Mouse (Mus musculus): Measurements from ENCODE around the gene Fstl1. TPM values are rescaled to one million over a fixed set of nuclear protein-coding genes. Genes with fewer than 3 reads are reported as not detected.
A peak's percentile ranks its signal among the peaks of the same experiment; 100 is the strongest.

Gene Fstl1
- total RNA-seq (2014; fragmentation: Nextera tagmentation) (2.7 TPM in 1 of 2 replicates, not detected in the other), total RNA-seq (2017) (0.56 TPM in 1 of 2 replicates, not detected in the other)

DNA sequence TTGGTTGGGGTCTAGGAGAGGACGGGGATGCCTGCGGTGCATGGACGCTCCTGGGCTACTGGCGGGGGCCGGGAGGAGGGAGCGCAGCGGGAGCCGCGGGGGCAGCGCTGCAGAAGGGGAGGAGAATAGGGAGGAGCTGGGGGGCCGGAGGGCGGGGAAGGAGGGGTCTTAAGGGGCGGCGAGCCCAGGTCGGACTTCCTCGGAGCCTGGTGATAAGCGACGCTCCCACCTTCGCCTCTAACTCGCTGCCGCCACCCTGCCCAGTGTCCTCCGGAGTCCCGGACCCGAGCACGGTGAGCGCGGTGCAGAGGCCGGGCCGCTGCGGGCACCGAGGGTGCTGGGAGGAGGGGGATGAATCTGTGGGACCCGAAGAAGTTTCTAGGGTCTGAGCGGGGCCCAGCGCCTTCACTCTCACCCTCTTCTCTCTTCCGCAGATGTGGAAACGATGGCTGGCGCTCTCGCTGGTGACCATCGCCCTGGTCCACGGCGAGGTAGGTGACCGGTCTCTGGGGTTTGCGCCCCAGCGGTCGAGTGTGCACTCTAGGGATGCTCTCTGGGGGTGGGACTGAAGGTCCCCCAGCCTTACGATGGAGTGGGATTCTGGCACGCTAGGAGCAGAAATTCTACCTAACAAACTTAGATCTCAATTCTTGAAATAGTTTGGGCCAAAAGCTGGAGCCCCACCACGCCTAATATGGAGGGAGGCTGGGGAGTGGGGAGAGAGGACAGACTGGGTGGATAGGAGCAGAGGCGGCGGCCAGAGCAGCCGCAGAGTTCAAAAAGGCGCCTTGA, at the start of gene Fstl1:
Fstl1 (plus strand) TSS at position 14 of the 792 bp plus-strand sequence.
- peak; percentile 47 for ATAC-seq (replicated peaks; ENCODE audit: poor library complexity, severe bottlenecking)

- ATAC-seq (replicated peaks; ENCODE audit: poor library complexity, severe bottlenecking), result no peak
Measured at GRCm38 (mm10) chr16:37728674-37729073, 48.0 kb upstream of the Fstl1 start.

GRCm38 (mm10) chr16:37729381-37730150, 47.1 kb upstream of the Fstl1 start:
- ATAC-seq (replicated peaks; ENCODE audit: poor library complexity, severe bottlenecking), result no peak

- no peak for ATAC-seq (replicated peaks; ENCODE audit: poor library complexity, severe bottlenecking)
Measured at GRCm38 (mm10) chr16:37730293-37730835, 46.3 kb upstream of the Fstl1 start.

DNA sequence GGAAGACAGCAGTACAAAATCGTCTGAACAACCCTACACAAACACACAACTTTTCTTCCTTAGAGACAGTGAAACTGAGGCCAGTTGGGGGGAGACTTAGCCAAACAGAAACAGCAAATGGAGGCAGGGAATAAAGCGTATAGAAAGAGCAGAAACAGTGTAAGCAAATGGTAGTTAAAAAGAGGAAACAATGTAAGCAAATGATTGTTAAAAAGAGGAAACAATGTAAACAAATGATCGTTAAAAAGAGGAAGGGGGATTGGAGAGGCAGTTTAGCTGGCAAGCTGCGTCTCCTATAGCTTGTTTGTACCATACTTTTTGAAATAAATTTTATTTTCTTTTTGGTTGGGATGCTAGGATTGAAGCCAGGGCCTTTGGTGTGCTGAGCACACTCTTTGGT, 45.2 kb upstream of the Fstl1 start:
- ATAC-seq (replicated peaks; ENCODE audit: poor library complexity, severe bottlenecking), result peak; percentile 81

DNA sequence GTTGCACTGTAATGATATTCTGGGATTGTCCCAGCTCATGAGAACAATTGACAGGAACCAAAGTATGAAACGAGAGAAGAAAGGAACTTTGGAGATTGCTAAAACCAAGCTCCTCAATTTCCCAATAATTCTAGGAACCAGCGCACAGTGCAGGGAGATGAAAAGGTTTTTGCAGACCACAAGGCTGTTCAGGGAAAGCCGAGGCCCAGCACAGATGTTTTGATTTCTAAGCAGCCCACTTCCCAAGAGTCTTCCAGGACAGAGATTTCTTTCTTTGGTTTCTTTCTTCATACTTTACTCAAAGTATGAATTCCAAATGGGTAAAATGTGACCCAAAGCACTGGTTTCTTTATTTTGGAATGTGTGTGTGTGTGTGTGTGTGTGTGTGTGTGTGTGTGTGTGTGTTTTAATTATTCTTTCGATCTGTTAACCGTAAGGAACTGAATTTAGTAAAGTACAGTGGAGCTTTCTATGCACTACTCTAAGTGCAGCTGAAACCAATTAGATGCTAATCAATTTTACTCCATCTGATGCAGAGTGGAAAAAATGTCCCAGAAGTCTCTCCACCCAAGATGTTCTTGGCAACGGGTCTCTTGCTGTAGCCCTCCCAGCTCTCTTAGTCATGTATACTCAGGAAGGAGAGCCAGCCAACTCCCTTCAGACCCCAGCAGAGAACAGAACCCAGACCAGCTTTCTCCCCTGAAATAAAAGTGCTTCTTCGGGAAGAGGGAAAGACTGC, 44.5 kb upstream of the Fstl1 start:
- peak; percentile 32 for ATAC-seq (replicated peaks; ENCODE audit: poor library complexity, severe bottlenecking)

DNA sequence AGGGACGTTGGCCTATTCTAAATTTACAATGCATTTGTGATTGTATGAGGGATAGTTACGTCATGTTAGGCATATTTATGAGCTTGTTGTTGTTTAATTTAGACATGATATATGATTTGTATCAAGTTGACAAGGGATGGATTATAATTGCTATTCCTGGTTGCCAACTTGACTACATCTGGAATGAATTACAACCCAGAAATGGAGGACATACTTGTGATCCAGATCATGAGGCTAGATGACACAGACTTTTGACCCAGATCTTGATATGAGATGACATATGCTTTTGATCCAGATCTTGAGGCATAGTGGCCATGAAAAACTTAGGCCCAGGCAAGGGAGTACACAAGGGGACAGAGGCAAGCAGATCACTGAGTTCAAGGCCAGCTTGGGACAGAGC, 36.6 kb upstream of the Fstl1 start:
- ATAC-seq (replicated peaks; ENCODE audit: poor library complexity, severe bottlenecking), result no peak

- ATAC-seq (replicated peaks; ENCODE audit: poor library complexity, severe bottlenecking), result no peak
Measured at GRCm38 (mm10) chr16:37742266-37742665, 34.4 kb upstream of the Fstl1 start.

DNA sequence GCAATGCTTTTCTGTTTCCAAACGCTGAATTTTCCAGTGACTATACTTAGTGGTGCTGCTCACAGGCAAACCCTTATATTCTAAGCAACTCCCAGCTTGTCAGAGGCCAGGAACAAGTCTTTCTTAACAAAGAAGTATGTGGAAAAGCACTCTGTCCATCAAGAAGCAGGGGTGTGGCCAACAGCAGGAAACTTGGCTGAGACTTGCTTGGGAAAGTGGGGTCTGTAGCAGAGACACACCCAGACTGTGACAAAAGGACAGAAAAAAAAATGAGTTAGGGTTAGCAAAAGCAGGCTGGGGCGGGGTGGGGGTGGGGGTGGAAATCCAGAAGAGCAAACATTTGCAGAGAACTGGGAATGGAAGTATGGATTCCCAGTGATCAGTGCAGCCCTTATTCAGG, 23.8 kb upstream of the Fstl1 start:
- ATAC-seq (replicated peaks; ENCODE audit: poor library complexity, severe bottlenecking), result no peak

DNA sequence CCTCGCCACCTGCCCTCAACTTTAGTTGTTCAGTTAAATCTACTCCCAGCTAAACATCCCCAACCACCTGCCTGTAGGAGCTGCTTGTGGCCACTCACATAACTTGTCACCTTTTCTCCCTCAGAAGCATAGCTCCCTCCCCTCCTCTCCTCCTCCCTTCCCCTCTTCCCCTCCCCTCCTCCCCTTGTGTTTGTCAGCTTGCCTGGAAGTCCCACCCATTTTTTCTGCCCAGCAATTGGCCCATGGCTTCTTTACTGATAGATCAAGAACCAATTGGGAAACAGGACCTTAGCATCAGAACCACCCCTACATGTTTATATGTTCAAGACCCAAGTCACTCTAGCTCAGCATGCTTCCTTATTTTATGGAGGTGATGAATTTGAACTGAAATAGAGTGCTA, 22.9 kb upstream of the Fstl1 start:
- ATAC-seq (replicated peaks; ENCODE audit: poor library complexity, severe bottlenecking), result no peak

DNA sequence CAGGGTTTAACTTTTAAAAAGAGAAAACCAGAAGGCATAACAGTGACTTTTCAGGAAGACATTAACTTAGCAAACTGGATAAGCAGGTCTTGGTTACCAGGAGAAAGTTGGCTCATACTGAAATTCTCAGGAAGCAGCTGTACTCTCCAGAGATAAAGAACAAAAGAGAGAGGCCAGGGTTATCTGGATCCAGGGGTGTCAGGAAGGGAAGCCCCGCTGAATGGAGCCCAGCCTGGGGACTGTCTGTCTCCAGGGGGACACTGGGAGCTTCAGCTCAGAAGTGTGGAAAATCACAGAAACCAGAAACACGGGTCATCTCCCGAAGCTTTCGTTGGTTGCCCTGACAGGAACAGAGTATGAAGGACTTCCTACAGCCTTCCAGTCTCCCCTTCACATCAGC, 22.2 kb upstream of the Fstl1 start:
- ATAC-seq (replicated peaks; ENCODE audit: poor library complexity, severe bottlenecking), result no peak

DNA sequence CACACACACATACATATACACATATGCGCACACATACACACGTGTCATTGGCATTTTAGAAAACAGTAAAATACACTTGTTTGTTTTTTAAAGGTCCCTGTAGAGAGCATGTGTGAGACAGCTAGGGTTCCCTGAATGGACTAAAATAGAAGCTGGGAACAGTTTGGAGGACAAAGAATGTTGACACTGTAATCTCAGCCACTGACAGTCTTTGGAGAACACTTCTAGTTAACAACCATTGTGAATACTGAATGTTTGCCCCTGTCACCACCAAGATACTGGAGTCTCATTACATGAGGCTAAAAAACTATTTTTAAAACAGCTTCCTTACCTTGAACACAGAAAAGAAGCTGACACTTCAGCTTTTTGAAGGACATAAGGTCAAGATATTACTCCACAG, 19.4 kb upstream of the Fstl1 start:
- no peak for ATAC-seq (replicated peaks; ENCODE audit: poor library complexity, severe bottlenecking)

DNA sequence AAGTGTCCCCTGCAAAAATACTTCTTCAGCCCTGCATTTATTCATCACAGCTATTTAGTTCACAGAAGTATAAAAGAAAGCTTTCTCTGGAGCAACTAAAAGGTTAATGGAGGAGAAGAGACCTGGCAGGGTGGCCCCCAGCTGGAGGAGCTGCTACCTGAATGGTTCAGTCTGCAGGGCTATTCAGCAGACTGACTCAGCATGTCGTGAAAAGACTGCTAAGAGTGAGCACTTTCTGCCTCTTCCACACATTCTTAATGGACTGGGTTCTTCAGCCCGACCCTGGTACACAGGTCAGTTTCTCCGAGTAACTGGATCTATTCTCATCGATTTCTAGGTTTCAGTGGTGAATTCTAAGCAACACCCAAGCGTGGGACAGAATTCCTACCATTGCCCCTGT, 12.9 kb upstream of the Fstl1 start:
- ATAC-seq (replicated peaks; ENCODE audit: poor library complexity, severe bottlenecking), result no peak

DNA sequence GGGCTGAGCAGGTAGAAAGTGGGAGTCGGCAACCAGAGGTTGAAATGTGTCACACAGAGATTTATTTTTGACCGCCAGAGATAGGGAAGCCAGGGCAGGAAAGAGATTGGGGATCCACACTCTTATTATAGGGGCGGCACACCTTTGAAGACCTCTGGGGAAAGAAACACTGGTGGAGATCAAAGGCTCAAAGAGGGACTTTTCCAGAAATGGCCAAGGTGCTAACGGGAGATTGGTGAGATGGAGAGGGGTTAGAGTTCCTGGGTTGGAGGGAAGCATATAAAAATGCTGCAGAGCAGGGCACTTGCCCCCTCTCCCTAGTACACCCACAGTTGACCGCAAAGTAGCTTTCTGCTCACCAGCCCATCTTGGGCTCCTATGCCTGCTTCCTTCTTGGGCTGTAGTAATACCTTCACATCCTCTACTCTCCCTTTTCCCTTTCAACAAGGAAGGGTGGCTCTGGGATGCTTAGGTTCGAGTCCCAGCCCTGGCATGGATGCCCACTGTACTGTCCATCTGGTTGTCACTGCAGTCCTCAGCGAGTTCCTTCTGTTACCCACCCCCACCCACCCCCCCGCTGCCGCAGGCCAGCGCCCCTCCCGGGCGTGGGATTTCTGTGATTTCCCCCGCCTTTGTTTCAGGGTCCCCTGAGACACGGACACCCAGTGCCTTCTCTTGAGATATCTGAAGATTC, 360 bp upstream of the Fstl1 start:
- 0 out of 2 replicates have a peak, but pooled peaks have one; percentile 19 for ATAC-seq (replicated peaks; ENCODE audit: poor library complexity, severe bottlenecking)

- peak; percentile 31; the same call in 1 of the 2 replicates for ATAC-seq (replicated peaks; ENCODE audit: poor library complexity, severe bottlenecking)
Measured at GRCm38 (mm10) chr16:37777796-37778475, 1.3 kb downstream of the Fstl1 start.

GRCm38 (mm10) chr16:37778529-37778928, 1.9 kb downstream of the Fstl1 start:
- no peak for ATAC-seq (replicated peaks; ENCODE audit: poor library complexity, severe bottlenecking)

DNA sequence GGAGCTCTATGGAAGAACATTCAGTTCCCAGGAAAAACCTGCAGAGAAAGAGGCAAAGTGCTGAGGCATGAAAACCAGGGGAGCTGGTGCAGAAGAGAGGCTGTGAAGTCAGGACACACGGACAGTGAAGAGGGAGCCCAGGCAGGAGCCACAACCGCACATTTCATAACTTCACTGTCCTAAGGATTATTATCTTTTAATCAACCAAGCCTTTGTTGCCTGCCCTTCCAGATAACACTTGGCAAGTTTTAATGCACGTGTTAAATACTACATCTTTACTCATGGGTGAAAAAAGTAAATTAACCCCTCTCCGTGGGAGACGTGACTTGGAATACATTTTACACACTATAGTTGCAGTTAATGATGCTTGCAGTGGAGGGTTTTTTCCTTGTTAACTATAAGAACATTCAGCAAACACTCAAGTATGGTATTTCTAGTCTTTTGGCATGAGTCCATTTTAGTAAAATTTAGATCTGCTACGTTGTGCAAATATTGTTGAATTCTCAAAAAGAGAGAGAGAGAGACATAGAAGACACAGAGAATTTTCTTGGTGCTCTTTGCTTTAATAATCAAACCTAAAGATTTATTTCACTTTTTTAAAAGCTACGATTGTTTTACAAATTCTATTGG, 3.1 kb downstream of the Fstl1 start:
- no peak for ATAC-seq (replicated peaks; ENCODE audit: poor library complexity, severe bottlenecking)

DNA sequence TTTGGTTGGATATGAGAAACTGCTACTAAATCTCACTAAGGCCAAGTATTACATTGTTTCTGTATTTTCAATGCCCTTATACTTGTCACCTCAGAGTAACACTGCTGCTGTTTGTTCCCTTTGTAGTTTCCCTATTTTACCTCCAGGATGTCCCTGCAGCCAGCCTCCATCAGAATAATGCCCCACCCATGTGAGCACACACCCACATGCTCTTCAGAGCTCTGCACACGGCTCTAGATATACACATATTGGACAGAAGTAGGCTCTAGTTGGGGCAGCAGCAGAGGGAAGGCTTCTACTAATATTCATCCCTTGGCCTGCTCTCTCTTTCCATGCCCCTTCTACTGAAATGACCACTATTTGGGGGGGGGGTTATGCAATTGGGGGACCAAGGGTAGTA, 3.7 kb downstream of the Fstl1 start:
- no peak for ATAC-seq (replicated peaks; ENCODE audit: poor library complexity, severe bottlenecking)

DNA sequence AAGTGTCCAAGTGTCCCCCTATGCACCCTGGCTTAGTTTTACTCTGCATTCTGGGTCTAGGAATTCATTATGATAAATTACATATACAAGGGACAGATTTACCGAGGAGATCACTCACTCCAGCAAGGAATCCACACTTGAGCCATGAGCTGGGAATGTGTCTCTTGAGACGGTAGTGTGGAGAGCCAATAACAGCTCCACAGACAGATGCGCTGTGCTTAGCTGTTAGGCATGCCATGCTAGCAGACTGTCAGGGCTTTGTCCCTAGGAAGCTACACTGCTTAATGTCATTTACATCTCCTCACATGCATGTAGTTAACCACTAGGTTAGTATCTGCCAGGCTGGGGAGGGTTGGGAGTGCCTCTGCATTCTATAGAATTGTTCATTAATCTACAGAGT, 4.2 kb downstream of the Fstl1 start:
- no peak for ATAC-seq (replicated peaks; ENCODE audit: poor library complexity, severe bottlenecking)

Measured in granulocyte monocyte progenitor cell, adult 5-6 weeks (primary cell).